Mouse (Mus musculus): ENCODE results near the gene Kif3a.

Kif3a gene

DNA sequence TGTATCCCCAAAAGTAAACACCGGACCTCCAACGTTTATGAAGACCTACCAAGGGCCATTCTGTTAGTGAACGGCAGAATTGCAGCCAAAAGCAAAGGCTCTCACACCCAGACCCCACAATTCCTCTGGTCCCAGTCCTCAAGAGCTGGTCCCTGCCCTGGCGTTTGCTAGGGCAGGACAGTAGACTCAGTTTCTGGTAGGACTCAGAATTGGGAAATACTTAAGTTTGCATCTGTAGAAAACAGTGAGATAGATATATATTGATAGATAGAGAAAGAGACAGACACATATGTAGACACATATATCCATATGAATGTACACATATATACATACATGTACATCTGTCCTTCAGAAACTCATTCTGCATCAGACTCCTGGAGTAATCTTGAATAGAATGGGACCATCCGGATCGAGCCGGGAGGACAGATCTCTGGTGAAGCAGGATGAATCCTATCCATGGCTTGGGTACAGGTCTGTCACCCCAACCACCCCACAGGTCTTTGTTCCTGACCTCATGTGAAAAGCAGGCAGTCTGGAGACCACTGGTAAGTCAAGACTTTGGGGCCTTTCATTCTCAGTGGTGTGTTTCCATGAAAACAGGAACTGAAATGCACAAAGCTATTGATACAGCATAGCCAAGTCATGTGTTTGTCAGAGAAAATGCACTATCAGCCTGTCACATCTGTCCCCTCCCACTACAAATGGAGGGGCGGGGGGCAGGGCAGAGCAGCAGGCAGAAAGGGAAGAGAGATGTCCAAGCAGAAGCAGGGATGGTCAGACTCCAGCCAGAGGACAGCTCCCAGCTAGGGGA, 49.8 kb downstream of the Kif3a start:
- DNase-seq (ENCODE audit: low spot score), result no peak

GRCm38 (mm10) chr11:53617562-53618109, 50.5 kb downstream of the Kif3a start:
- DNase-seq (ENCODE audit: low spot score), result no peak

GRCm38 (mm10) chr11:53618619-53619198, 51.5 kb downstream of the Kif3a start, which contains the start of gene Il4:
Gene Il4 (minus strand): TSS chr11:53618669.
- DNase-seq (ENCODE audit: low spot score), result no peak

GRCm38 (mm10) chr11:53619428-53619827, 52.2 kb downstream of the Kif3a start:
- no peak for DNase-seq (ENCODE audit: low spot score)

GRCm38 (mm10) chr11:53620094-53620493, 52.9 kb downstream of the Kif3a start:
- no peak for DNase-seq (ENCODE audit: low spot score)

DNA sequence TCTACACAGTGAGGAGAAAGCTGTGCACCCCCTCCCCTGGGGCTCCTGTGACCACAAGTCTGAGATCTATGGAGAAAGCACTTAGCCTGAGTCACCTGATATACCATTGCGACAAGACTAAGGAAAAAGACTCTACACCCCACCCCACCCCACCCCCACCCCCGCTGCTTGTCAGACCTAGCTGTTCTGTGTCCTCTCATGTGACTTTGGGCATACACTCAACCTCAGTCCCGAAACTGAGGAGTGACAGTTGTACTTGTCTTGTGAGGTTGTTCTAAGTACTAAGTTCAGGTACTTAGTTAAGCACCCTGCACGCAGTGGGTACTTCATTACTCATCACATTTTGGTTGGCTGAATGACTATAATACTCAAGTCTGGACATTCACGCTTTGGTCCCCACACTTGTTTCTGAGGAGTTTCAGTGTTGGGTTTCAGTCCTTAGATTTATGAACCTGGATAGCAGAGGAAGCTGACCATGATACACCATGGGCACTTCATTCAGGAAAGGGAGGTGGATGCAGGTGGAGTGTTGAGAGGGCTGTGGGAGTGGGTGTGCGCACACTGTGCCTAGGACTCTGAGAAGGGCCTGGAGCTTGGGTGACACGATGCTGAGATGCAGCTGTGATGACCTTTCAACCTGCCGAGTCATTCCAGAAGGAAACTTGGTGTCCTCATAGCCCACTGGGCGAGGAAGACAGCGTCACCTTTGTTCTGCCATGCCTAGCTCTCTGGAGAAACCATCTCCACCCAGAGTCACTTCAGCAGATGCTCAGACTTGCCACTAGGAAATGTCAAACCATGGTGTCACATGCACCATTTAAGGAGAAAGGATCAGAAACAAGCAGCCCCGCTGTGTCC, 54.6 kb downstream of the Kif3a start:
- no peak for DNase-seq (ENCODE audit: low spot score)

GRCm38 (mm10) chr11:53622440-53622806, 55.2 kb downstream of the Kif3a start:
- no peak for DNase-seq (ENCODE audit: low spot score)

GRCm38 (mm10) chr11:53623573-53623972, 56.4 kb downstream of the Kif3a start:
- DNase-seq (ENCODE audit: low spot score), result no peak

DNA sequence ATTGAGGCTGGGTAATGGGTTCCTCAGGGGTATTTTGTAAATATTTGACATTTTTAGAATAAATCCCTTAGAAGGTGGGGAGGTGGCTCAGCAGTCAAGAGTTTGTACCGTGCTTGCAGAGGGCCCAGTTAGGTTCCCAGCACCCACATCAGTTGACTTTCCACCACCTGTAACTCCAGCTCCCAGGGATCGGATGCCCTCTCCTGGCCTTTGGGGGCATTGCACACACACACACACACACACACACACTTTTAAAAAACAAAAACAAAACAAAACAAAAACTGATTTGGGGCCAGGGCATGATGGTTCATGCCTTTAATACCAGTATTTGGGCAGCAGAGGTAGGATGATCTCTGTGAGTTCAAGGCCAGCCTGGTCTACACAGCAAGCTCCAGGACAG, 56.9 kb downstream of the Kif3a start:
- DNase-seq (ENCODE audit: low spot score), result no peak

DNA sequence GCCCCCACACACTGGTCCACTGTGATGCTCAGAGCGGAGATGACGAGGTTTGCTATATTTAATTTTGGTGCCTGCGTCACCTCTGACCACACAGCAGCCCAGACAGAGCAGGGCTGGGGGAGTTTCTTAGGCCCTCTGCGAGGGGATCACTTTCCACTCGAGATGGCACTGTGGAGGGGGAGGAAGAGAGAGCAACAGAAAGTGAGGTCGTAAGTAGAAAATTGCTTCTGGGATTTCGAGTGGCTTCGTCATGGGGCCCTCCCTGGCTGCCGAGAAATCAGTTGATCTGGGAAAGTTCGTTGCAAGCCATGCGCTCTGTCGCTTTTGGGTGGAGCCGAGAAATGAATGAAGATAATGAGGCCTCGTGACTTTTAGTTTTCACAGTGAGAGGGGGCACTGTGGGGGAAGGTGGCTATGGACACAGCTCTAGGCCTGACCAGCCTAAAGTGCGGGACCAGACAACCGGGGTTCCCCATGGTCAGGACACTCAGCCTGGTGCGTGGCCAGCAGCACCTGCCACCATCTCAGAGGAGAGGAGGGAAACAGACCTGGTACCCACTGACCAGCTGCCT, 59.7 kb downstream of the Kif3a start:
- DNase-seq (ENCODE audit: low spot score), result no peak

DNA sequence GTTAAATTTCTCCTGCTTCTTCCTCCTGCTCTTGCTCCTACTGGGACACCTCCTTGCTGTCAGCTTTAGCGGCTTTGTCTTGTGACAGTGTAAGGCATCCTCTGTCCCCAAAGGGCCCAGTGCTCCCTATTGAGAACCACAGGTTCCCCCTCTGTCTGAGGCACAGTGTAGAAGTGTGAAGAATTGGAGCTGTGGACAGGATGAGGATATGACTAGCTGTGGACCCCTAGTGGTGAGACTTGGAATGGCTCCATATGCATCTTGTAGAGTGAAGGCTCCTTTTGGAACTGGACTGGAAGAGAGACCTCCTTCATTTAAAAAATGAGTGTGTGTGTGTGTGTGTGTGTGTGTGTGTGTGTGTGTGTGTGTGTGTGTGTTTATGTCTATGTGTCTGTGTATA, 60.7 kb downstream of the Kif3a start:
- peak; percentile 93 for DNase-seq (ENCODE audit: low spot score)

GRCm38 (mm10) chr11:53632122-53632733, 65.0 kb downstream of the Kif3a start:
- peak; percentile 43 for DNase-seq (ENCODE audit: low spot score)

DNA sequence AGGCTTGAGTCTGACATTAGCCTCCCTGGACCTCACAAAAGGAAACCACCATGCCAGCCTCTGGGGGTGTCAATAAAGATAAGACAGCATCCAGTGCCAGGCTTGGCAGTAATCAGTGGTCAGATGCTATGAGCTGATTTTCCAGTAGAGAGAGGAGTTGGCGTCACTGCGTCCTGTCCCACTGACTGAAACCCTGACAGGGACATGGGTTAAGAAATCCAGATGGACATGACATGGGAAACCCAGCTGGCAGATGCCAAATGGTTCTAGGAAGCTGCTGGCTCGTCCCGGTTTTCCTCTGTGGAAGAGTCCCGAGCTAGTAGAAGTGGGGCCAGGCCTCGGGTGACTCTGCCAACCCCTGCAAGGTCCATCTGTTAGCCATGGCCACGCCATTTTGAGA, 66.5 kb downstream of the Kif3a start:
- no peak for DNase-seq (ENCODE audit: low spot score)

GRCm38 (mm10) chr11:53634556-53634955, 67.4 kb downstream of the Kif3a start, which contains the start of gene Il13:
Gene Il13 (minus strand): TSS chr11:53634702.
- no peak for DNase-seq (ENCODE audit: low spot score)

DNA sequence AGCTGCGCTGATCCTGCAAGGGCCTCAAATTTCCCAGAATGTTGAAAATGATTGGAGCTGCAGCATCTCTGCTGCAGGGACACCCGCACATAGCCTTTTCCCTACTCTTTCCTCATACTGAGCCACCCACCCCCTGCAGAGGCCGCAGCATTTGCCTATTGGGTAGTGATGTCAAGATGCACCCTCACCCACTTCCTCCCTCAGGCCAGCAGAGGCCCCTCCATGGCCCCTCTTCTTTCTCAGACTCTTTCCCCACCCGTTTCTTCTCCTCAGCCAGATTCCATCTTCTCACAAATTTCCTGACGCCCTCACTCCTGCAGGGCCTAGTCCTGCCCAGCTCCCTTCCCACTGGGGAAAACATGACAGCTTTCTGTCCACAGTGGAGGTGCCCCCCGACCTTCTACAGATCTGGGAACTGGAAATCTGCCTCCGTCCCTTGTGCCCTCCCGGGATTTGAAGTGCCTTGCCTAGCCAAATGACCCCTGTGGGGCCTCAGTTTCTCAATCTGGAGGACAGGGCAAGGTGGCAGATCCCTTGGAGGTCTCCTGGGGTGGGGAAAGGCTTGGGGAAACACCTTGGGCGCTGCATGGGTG, 68.5 kb downstream of the Kif3a start:
- no peak for DNase-seq (ENCODE audit: low spot score)

DNA sequence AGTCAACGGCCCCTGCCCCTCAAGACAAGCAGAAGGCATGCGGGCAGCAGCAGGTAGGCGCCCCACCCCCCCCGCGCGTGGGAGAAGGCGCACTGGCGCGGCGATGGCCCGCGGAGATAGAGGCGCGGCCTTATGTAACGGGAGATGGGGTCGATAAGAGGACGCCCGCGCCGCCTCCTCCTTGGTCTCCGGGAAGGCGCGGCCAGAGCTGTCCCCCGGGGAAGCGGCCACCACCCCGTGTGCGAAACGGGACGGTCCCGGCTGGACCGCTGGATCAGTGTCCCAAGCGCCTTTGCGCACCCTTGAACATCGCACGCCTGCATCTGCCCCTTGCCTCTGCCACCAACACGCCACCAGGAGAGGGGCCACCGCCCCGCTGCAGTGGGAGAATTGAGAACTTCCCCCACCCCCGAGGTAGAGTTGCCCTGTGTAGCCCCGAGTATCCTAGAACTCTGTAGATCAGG, 69.0 kb downstream of the Kif3a start:
- DNase-seq (ENCODE audit: low spot score), result peak; percentile 39

DNA sequence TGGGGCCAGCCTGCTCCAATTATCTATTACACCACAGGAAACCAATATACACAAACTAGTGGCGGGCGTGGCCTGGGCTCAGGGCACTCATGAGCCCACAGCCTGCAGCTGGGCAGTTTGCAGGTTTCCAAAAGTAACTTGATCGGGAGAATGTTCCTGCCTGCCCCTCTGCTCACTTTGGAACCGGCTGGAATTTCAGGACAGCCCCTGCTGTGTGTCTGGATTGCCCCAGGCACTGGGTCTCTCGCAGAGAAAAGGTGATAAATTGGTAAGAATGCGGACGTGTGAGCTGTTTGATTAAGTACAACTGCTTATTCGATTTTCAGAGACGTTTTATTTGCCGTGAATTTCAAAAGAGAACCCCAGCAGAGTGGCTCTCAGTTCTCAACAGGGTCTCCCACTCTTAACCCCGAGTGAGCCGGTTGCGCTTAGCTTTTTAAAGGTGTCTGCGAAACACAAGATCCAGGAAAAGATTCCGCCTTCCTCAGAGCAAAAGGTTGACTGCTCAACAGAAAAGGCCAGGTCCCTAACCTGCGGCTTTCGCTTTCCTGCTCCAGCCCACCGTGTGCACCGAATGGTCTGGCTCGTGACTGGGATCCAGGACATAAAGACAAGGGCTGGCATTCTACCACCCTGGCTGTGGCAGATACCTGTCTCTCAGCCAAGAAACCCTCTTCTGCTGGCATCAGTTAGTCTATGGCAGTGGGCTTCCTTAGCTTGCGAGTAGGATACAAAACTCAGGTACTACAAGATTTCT, 70.0 kb downstream of the Kif3a start:
- DNase-seq (ENCODE audit: low spot score), result peak; percentile 62

DNA sequence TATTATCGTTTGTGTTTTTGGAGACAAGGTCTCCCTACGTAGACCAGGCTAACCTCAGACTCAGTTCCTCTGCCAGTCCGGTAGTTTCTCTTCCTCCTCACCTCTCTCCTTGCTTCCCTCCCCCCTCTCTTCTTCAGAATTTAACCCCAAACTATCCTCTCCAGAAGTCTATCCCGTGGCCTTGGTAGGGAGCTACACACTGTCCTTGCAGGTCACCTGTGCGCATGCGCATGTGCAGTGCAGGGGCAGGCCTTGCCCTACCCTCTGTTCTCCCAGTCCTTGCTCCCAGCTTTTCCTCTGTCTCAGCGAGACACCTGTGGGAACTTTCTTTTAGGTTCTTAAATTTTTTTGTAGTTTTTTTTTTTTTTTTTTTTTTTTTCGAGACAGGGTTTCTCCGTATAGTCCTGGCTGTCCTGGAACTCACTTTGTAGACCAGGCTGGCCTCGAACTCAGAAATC, 70.7 kb downstream of the Kif3a start:
- no peak for DNase-seq (ENCODE audit: low spot score)

DNA sequence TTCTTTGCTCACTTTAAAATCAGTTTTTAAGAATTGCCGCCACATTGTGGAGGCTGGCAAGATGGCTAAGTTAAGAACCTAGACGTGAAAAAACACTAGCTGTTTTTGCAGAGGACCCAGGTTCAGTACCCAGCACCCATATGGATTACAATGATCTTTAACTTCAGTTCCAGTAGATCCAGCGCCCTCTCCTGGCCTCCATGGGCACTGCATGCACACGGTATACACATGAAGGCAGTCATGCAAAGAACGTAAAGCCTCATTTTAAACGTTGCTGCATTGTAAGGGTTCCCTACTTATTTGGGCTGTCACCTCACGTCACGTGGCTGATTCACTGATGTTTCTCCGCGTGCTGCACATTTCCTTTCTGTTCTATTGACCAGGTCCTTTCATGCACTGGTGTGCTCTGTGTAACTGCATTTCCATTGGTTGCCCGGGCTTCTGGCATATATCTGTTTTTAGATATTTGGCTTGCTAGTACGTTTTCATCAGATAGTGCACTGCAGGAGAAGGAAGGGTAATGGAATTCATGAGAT, 75.6 kb downstream of the Kif3a start:
- DNase-seq (ENCODE audit: low spot score), result no peak

DNA sequence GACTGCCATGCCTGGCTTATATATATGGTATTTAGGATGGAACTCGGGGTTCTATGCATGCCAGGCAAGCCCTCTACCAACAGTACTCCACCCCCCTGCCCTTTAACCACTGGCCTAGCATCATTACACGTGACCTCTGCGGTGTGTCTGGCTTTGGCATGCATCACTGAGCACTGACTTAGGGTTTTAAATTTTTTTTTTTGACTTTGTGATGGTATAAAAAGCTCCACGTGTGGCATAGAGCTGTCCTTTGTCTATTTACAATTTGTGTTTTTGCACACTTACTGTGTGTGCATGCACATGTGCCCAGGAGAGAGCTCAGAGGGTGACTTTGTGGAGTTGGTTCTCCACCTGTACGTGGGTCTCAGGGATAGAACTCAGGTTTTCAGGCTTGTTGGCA, 76.8 kb downstream of the Kif3a start:
- no peak for DNase-seq (ENCODE audit: low spot score)
